26 mouse cellular contexts compared by ENCODE assay signal in genomic region chr5:73951649-73952000, GRCm38 (mm10).
DNase-seq lines count a peak whose midpoint lies in the region; ATAC-seq and TF ChIP-seq lines count a peak whose summit lies in the region.
"Had no signal": no experiment of that assay in that cellular context is flagged by ENCODE, and none has a peak within 500 bp of the region (broad histone marks: within the 10 kb centered on the region; RNA-seq: fewer than 3 reads in every experiment).

No protein-coding gene starts in this region.

- H3K27me3 ChIP-seq in forebrain, embryonic 10.5 days (ENCODE audit: poor library complexity, severe bottlenecking) = no peaks in the 10 kb centered on the region
- H3K27me3 ChIP-seq in forebrain, embryonic 11.5 days (ENCODE audit: control insufficient read depth, insufficient read depth, low read length) = no peaks in the 10 kb centered on the region
- H3K27me3 ChIP-seq in kidney, postnatal 0 days (ENCODE audit: insufficient read depth, low read length) = no peaks in the 10 kb centered on the region
- no peaks in the 10 kb centered on the region for H3K27me3 ChIP-seq in embryonic facial prominence, embryonic 11.5 days (ENCODE audit: control insufficient read depth, insufficient read depth, low read length)
- no peaks in the 10 kb centered on the region for H3K27me3 ChIP-seq in limb, embryonic 12.5 days
- H3K27me3 ChIP-seq: heart, embryonic 12.5 days; liver, embryonic 13.5 days; Patski had no signal

- WGBS in forebrain, embryonic 10.5 days = 64% methylated on average over 1 of the region's 1 CpGs
- WGBS in forebrain, embryonic 11.5 days = 29% methylated on average over 1 of the region's 1 CpGs
- 65% methylated on average over 1 of the region's 1 CpGs for WGBS in kidney, postnatal 0 days
- WGBS in embryonic facial prominence, embryonic 11.5 days = 72% methylated on average over 1 of the region's 1 CpGs
- 87% methylated on average over 1 of the region's 1 CpGs for WGBS in limb, embryonic 12.5 days

- peaks cover 15% of the 10 kb centered on the region for H3K4me1 ChIP-seq in forebrain, embryonic 10.5 days
- H3K4me1 ChIP-seq in forebrain, embryonic 11.5 days (replicated peaks; ENCODE audit: control insufficient read depth, insufficient read depth, low read length) = no peaks in the 10 kb centered on the region; the same call in 1 of the 2 replicates
- H3K4me1 ChIP-seq in kidney, postnatal 0 days (replicated peaks; ENCODE audit: insufficient read depth, low read length) = 0 out of 2 replicates have a peak, but pooled peaks cover 5% of the 10 kb centered on the region
- H3K4me1 ChIP-seq in embryonic facial prominence, embryonic 11.5 days (ENCODE audit: control insufficient read depth, insufficient read depth, low read length) = peaks cover 3% of the 10 kb centered on the region; the same call in 1 of the 2 replicates
- H3K4me1 ChIP-seq in limb, embryonic 12.5 days (replicated peaks) = peaks cover 13% of the 10 kb centered on the region; the same call in 1 of the 2 replicates
- H3K4me1 ChIP-seq: heart, embryonic 12.5 days; liver, embryonic 13.5 days had no signal

- no peak for DNase-seq in forebrain, embryonic 10.5 days (ENCODE audit: extremely low spot score, low spot score)
- DNase-seq in forebrain, embryonic 11.5 days (ENCODE audit: low spot score) = no peak
- no peak for DNase-seq in kidney, postnatal 0 days (ENCODE audit: low spot score)
- DNase-seq in kidney, postnatal 25 days = no peak
- no peak for DNase-seq in embryonic facial prominence, embryonic 11.5 days (ENCODE audit: low spot score)
- no peak for DNase-seq in left cerebral cortex, adult 8-10 months (ENCODE audit: low spot score in 2 of 2)
- DNase-seq: adrenal gland, postnatal 14 days; cerebellum, adult 11 months; cerebellum, postnatal 14 days; gastrocnemius, adult 2 months; heart, postnatal 14 days; kidney, adult 2 months; layer of hippocampus, postnatal 36 days; left cerebral cortex, postnatal 4 days; liver, embryonic 13.5 days; lung, embryonic 14.5 days; lung, postnatal 36 days; retina, postnatal 1 day; right cerebral cortex, postnatal 4 days; thymus, adult 2 months had no signal

- H3K4me3 ChIP-seq in forebrain, embryonic 10.5 days = no peak overlapping the region
- no peak overlapping the region for H3K4me3 ChIP-seq in forebrain, embryonic 11.5 days (ENCODE audit: low read depth, low read length)
- no peak overlapping the region for H3K4me3 ChIP-seq in kidney, postnatal 0 days (replicated peaks; ENCODE audit: low read depth, low read length)
- H3K4me3 ChIP-seq in embryonic facial prominence, embryonic 11.5 days (ENCODE audit: low read depth, low read length) = no peak overlapping the region
- no peak overlapping the region for H3K4me3 ChIP-seq in limb, embryonic 12.5 days (replicated peaks)
- H3K4me3 ChIP-seq: gastrocnemius, adult 2 months; heart, embryonic 12.5 days; liver, embryonic 13.5 days; myocyte had no signal

- no peak for ATAC-seq in forebrain, embryonic 11.5 days (replicated peaks; ENCODE audit: low FRiP score)
- no peak for ATAC-seq in kidney, postnatal 0 days (replicated peaks; ENCODE audit: low FRiP score, low read depth)
- no peak for ATAC-seq in embryonic facial prominence, embryonic 11.5 days (replicated peaks; ENCODE audit: insufficient number of reproducible peaks, low FRiP score, low TSS enrichment, low read depth)
- no peak for ATAC-seq in limb, embryonic 12.5 days (ENCODE audit: insufficient number of reproducible peaks, insufficient read depth, low FRiP score, low TSS enrichment, low read depth)
- no peak for ATAC-seq in CD4-positive, CD25-positive, alpha-beta regulatory T cell, adult 4 months
- ATAC-seq: activated CD4-positive, CD25-positive, alpha-beta regulatory T cell, adult 4 months; Patski had no signal

- no peak for TF ChIP-seq CTCF in kidney, postnatal 0 days (IDR thresholded peaks at IDR 0.05; ENCODE audit: low read depth)

- H3K4me2 ChIP-seq in forebrain, embryonic 11.5 days (ENCODE audit: low read depth, low read length, severe bottlenecking) = no peak overlapping the region
- H3K4me2 ChIP-seq in kidney, postnatal 0 days (ENCODE audit: low read length) = no peak overlapping the region
- no peak overlapping the region for H3K4me2 ChIP-seq in embryonic facial prominence, embryonic 11.5 days (ENCODE audit: low read depth, low read length)
- H3K4me2 ChIP-seq in limb, embryonic 12.5 days = no peak overlapping the region
- H3K4me2 ChIP-seq: heart, embryonic 12.5 days; liver, embryonic 13.5 days; lung, embryonic 14.5 days had no signal

- 0 out of 2 replicates have a peak, but pooled peaks cover 3% of the 10 kb centered on the region for H3K9me3 ChIP-seq in forebrain, embryonic 10.5 days
- H3K9me3 ChIP-seq in forebrain, embryonic 11.5 days (ENCODE audit: control insufficient read depth, low read length) = no peaks in the 10 kb centered on the region
- H3K9me3 ChIP-seq in kidney, postnatal 0 days (replicated peaks; ENCODE audit: low read length) = no peaks in the 10 kb centered on the region
- H3K9me3 ChIP-seq in embryonic facial prominence, embryonic 11.5 days (replicated peaks; ENCODE audit: control insufficient read depth, low read length) = no peaks in the 10 kb centered on the region
- no peaks in the 10 kb centered on the region for H3K9me3 ChIP-seq in limb, embryonic 12.5 days
- H3K9me3 ChIP-seq: heart, embryonic 12.5 days; liver, embryonic 13.5 days had no signal

- peak overlapping the region; percentile 44; the same call in 1 of the 2 replicates for H3K27ac ChIP-seq in forebrain, embryonic 10.5 days
- H3K27ac ChIP-seq in forebrain, embryonic 11.5 days (ENCODE audit: low read depth, low read length) = no peak overlapping the region
- H3K27ac ChIP-seq in kidney, postnatal 0 days = 0 out of 2 replicates have a peak overlapping the region, but pooled peaks have one; percentile 44
- 0 out of 2 replicates have a peak overlapping the region, but pooled peaks have one; percentile 3 for H3K27ac ChIP-seq in embryonic facial prominence, embryonic 11.5 days (replicated peaks; ENCODE audit: low read depth, low read length)
- H3K27ac ChIP-seq in limb, embryonic 12.5 days = peak overlapping the region; percentile 66
- H3K27ac ChIP-seq: gastrocnemius, adult 2 months; liver, embryonic 13.5 days had no signal

- no peaks in the 10 kb centered on the region for H3K36me3 ChIP-seq in forebrain, embryonic 10.5 days (replicated peaks)
- no peaks in the 10 kb centered on the region for H3K36me3 ChIP-seq in forebrain, embryonic 11.5 days (ENCODE audit: control insufficient read depth, insufficient read depth, low read length)
- no peaks in the 10 kb centered on the region for H3K36me3 ChIP-seq in kidney, postnatal 0 days (ENCODE audit: insufficient read depth, low read length)
- H3K36me3 ChIP-seq in embryonic facial prominence, embryonic 11.5 days (replicated peaks; ENCODE audit: control insufficient read depth, insufficient read depth, low read depth, low read length) = no peaks in the 10 kb centered on the region
- H3K36me3 ChIP-seq in limb, embryonic 12.5 days = no peaks in the 10 kb centered on the region
- H3K36me3 ChIP-seq: heart, embryonic 12.5 days; liver, embryonic 13.5 days had no signal

- no peak overlapping the region for H3K9ac ChIP-seq in forebrain, embryonic 11.5 days (ENCODE audit: low read length)
- no peak overlapping the region for H3K9ac ChIP-seq in kidney, postnatal 0 days (ENCODE audit: low read depth, low read length)
- no peak overlapping the region for H3K9ac ChIP-seq in embryonic facial prominence, embryonic 11.5 days (replicated peaks; ENCODE audit: low read length)
- H3K9ac ChIP-seq in limb, embryonic 12.5 days (replicated peaks) = no peak overlapping the region
- H3K9ac ChIP-seq: heart, embryonic 12.5 days; liver, embryonic 13.5 days; lung, embryonic 14.5 days had no signal
